Mouse (Mus musculus): ENCODE data around the gene Wdr90. TPM values are rescaled to one million over a fixed set of nuclear protein-coding genes. Genes with fewer than 3 reads are reported as not detected.
"Not testable (repeated sequence)": the region's sequence is repeated elsewhere in the genome, so short reads cannot be mapped to it uniquely, and the experiment has no call there.

Gene Wdr90
- total and polyA plus RNA-seq, 2 experiments from 2014 or later: 14.2 to 36.2 TPM

GRCm38 (mm10) chr17:25810890-25811289, 50.4 kb downstream of the Wdr90 start:
- Histone ChIP-seq H3K4me3 (ENCODE audit: low read depth, low read length) (no peak overlapping the region; the same call in 1 of the 2 replicates), H3K36me3 (ENCODE audit: insufficient read depth, low read length) (0 out of 2 replicates have a peak, but pooled peaks cover 3% of the 10 kb centered on the region), H3K27me3 (ENCODE audit: insufficient read depth, low read length) (no peaks in the 10 kb centered on the region), H3K4me2 (ENCODE audit: low read depth, low read length, poor library complexity, severe bottlenecking) (peak overlapping the region; percentile 96), H3K4me1 (ENCODE audit: insufficient read depth, low read length) (peaks cover 18% of the 10 kb centered on the region), H3K27ac (ENCODE audit: low read depth, low read length) (no peak overlapping the region), H3K9me3 (ENCODE audit: low read length) (no peaks in the 10 kb centered on the region), H3K9ac (replicated peaks; ENCODE audit: low read length, poor library complexity, severe bottlenecking) (peak overlapping the region; percentile 36; the same call in 1 of the 2 replicates)
- 73% methylated on average over 4 of the region's 4 CpGs for whole genome bisulfite sequencing
- ATAC-seq (ENCODE audit: low FRiP score): no peak
- no peak for DNase-seq (ENCODE audit: low spot score)
- no peak for TF ChIP-seq CTCF (IDR thresholded peaks at IDR 0.05)

GRCm38 (mm10) chr17:25809606-25810340, 51.5 kb downstream of the Wdr90 start:
- 0 out of 2 replicates have a peak, but pooled peaks have one; percentile 17 for TF ChIP-seq CTCF (IDR thresholded peaks at IDR 0.05)
- Histone ChIP-seq H3K4me1 (ENCODE audit: insufficient read depth, low read length) (peaks cover 18% of the 10 kb centered on the region), H3K27ac (ENCODE audit: low read depth, low read length) (peak overlapping the region; percentile 98), H3K9me3 (ENCODE audit: low read length) (no peaks in the 10 kb centered on the region), H3K9ac (replicated peaks; ENCODE audit: low read length, poor library complexity, severe bottlenecking) (peak overlapping the region; percentile 97), H3K4me2 (ENCODE audit: low read depth, low read length, poor library complexity, severe bottlenecking) (peak overlapping the region; percentile 96), H3K27me3 (ENCODE audit: insufficient read depth, low read length) (no peaks in the 10 kb centered on the region), H3K36me3 (ENCODE audit: insufficient read depth, low read length) (no peaks in the 10 kb centered on the region), H3K4me3 (ENCODE audit: low read depth, low read length) (peak overlapping the region; percentile 89)
- 5% methylated on average over 24 of the region's 25 CpGs for WGBS
- ATAC-seq (ENCODE audit: low FRiP score) (peak; percentile 38), DNase-seq (ENCODE audit: low spot score) (peak; percentile 62)

GRCm38 (mm10) chr17:25808789-25809605, 52.3 kb downstream of the Wdr90 start, which contains the start of gene Fbxl16:
TSS of gene Fbxl16 (plus strand) at chr17:25809085.
- peak; percentile 61 for TF ChIP-seq CTCF (IDR thresholded peaks at IDR 0.05)
- ATAC-seq (ENCODE audit: low FRiP score) (peak; percentile 86), DNase-seq (ENCODE audit: low spot score) (peak; percentile 97)
- WGBS: under 1% methylated on average over 82 of the region's 100 CpGs
- Histone ChIP-seq H3K36me3 (ENCODE audit: insufficient read depth, low read length) (no peaks in the 10 kb centered on the region), H3K9me3 (ENCODE audit: low read length) (no peaks in the 10 kb centered on the region), H3K4me1 (ENCODE audit: insufficient read depth, low read length) (peaks cover 18% of the 10 kb centered on the region), H3K27me3 (ENCODE audit: insufficient read depth, low read length) (no peaks in the 10 kb centered on the region), H3K4me2 (ENCODE audit: low read depth, low read length, poor library complexity, severe bottlenecking) (peak within 1 kb of the TSS; percentile 96), H3K27ac (ENCODE audit: low read depth, low read length) (peak within 1 kb of the TSS; percentile 98), H3K4me3 (ENCODE audit: low read depth, low read length) (peak within 1 kb of the TSS; percentile 89), H3K9ac (replicated peaks; ENCODE audit: low read length, poor library complexity, severe bottlenecking) (peak within 1 kb of the TSS; percentile 97)

- Histone ChIP-seq H3K4me1 (ENCODE audit: insufficient read depth, low read length) (peaks cover 19% of the 10 kb centered on the region), H3K4me3 (ENCODE audit: low read depth, low read length) (peak overlapping the region; percentile 89), H3K9me3 (ENCODE audit: low read length) (no peaks in the 10 kb centered on the region), H3K4me2 (ENCODE audit: low read depth, low read length, poor library complexity, severe bottlenecking) (peak overlapping the region; percentile 96), H3K27ac (ENCODE audit: low read depth, low read length) (peak overlapping the region; percentile 98), H3K36me3 (ENCODE audit: insufficient read depth, low read length) (no peaks in the 10 kb centered on the region), H3K9ac (replicated peaks; ENCODE audit: low read length, poor library complexity, severe bottlenecking) (peak overlapping the region; percentile 97), H3K27me3 (ENCODE audit: insufficient read depth, low read length) (no peaks in the 10 kb centered on the region)
- no peak for TF ChIP-seq CTCF (IDR thresholded peaks at IDR 0.05)
- ATAC-seq (ENCODE audit: low FRiP score): no peak; the same call in 1 of the 2 replicates
- WGBS: 29% methylated on average over 5 of the region's 5 CpGs
- no peak for DNase-seq (ENCODE audit: low spot score)
Measured at GRCm38 (mm10) chr17:25808028-25808427, 53.3 kb downstream of the Wdr90 start.

- not testable (repeated sequence) for DNase-seq (ENCODE audit: low spot score); ATAC-seq (ENCODE audit: low FRiP score); H3K4me2 ChIP-seq (ENCODE audit: low read depth, low read length, poor library complexity, severe bottlenecking); H3K4me3 ChIP-seq (ENCODE audit: low read depth, low read length); H3K27ac ChIP-seq (ENCODE audit: low read depth, low read length); H3K27me3 ChIP-seq (ENCODE audit: insufficient read depth, low read length); H3K9ac ChIP-seq (replicated peaks; ENCODE audit: low read length, poor library complexity, severe bottlenecking); H3K36me3 ChIP-seq (ENCODE audit: insufficient read depth, low read length); H3K9me3 ChIP-seq (ENCODE audit: low read length)
- peaks cover 23% of the 10 kb centered on the region; the same call in 1 of the 2 replicates for H3K4me1 ChIP-seq (ENCODE audit: insufficient read depth, low read length)
- TF ChIP-seq CTCF (IDR thresholded peaks at IDR 0.05): peak; percentile 56
- 40% methylated on average over 2 of the region's 2 CpGs for WGBS
Measured at GRCm38 (mm10) chr17:25807452-25807851, 53.8 kb downstream of the Wdr90 start.
